Mouse (Mus musculus) MEL (cell line): ENCODE results near the gene Adam8. TPM values are rescaled to one million over a fixed set of nuclear protein-coding genes. Genes with fewer than 3 reads are reported as not detected.
A peak's percentile ranks its signal among the peaks of the same experiment; 100 is the strongest.

ENCODE experiments used
- DNase-seq: peaks from one replicate; pipeline ENCODE4 v3.0.0; 2011; ENCODE audit warnings: low read depth, low spot score
- H3K27ac ChIP-seq: 2 replicates; pipeline ENCODE4 v1.5.1; 2012; ENCODE audit warnings: low read depth, mild to moderate bottlenecking, control low read depth, low read length, moderate library complexity; ENCODE audit not compliant: control insufficient read depth
- H3K27me3 ChIP-seq, 2 experiments: fragments of 150-350 bp in 1 of 2; sonication (generic) in 1 of 2; 2 replicates each; pipeline ENCODE4 v1.6.1; 2012; ENCODE audit warnings: low read length in 2 of 2, mild to moderate bottlenecking in 2 of 2, improper control_type of control experiment in 1 of 2, moderate library complexity in 1 of 2; ENCODE audit not compliant: insufficient read depth in 2 of 2, control insufficient read depth in 1 of 2
- H3K36me3 ChIP-seq, 2 experiments: 2 replicates each; pipeline ENCODE4 v1.6.1; 2012 to 2014; ENCODE audit warnings: low read length in 2 of 2, improper control_type of control experiment in 1 of 2, inconsistent platforms in 1 of 2, mild to moderate bottlenecking in 1 of 2; ENCODE audit not compliant: insufficient read depth in 2 of 2, control insufficient read depth in 1 of 2
- H3K4me1 ChIP-seq, 2 experiments: fragments of 150-350 bp in 1 of 2; sonication (generic) in 1 of 2; 2 replicates each; pipeline ENCODE4 v1.6.1; 2012; ENCODE audit warnings: low read length in 2 of 2, improper control_type of control experiment in 1 of 2, mild to moderate bottlenecking in 1 of 2; ENCODE audit not compliant: insufficient read depth in 2 of 2, control insufficient read depth in 1 of 2
- H3K4me3 ChIP-seq, 2 experiments: fragments of 150-350 bp in 1 of 2; sonication (generic) in 1 of 2; 2 replicates each; pipeline ENCODE4 v1.5.1; 2012; ENCODE audit warnings: low read depth in 2 of 2, low read length in 2 of 2, mild to moderate bottlenecking in 2 of 2, moderate library complexity in 2 of 2, control low read depth in 1 of 2, improper control_type of control experiment in 1 of 2; ENCODE audit not compliant: control insufficient read depth in 1 of 2, insufficient read depth in 1 of 2
- H3K79me2 ChIP-seq: 2 replicates; pipeline ENCODE4 v1.6.1; 2012; ENCODE audit warnings: mild to moderate bottlenecking, low read length, moderate library complexity; ENCODE audit not compliant: control insufficient read depth, poor library complexity, insufficient read depth
- H3K9ac ChIP-seq: 2 replicates; pipeline ENCODE4 v1.6.1; 2012; ENCODE audit warnings: low read depth, mild to moderate bottlenecking, control low read depth, low read length, moderate library complexity; ENCODE audit not compliant: control insufficient read depth, poor library complexity, severe bottlenecking
- H3K9me3 ChIP-seq: fragments of 150-350 bp; sonication (generic); replicated peaks from 2 replicates; pipeline ENCODE4 v1.6.1; 2012; ENCODE audit warnings: mild to moderate bottlenecking, low read length, improper control_type of control experiment, moderate library complexity; ENCODE audit not compliant: insufficient read depth
- BHLHE40 ChIP-seq: IDR thresholded peaks from 2 replicates; pipeline ENCODE4 v1.6.1; 2012; ENCODE audit warnings: low read depth, mild to moderate bottlenecking, inconsistent platforms, low read length, improper control_type of control experiment, borderline replicate concordance
- CHD1 ChIP-seq: IDR thresholded peaks from 2 replicates; pipeline ENCODE4 v1.6.1; 2012; ENCODE audit warnings: low read depth, mild to moderate bottlenecking, inconsistent platforms, low read length, improper control_type of control experiment
- CHD2 ChIP-seq: IDR thresholded peaks from 2 replicates; pipeline ENCODE4 v1.6.1; 2011; ENCODE audit warnings: low read length, improper control_type of control experiment
- E2F4 ChIP-seq: IDR thresholded peaks from 2 replicates; pipeline ENCODE4 v1.6.1; 2011; ENCODE audit warnings: low read depth, low read length, improper control_type of control experiment, borderline replicate concordance
- GATA1 ChIP-seq: IDR thresholded peaks from 2 replicates; pipeline ENCODE4 v1.6.1; 2011; ENCODE audit warnings: low read depth, low read length, improper control_type of control experiment
- HCFC1 ChIP-seq: IDR thresholded peaks from 2 replicates; pipeline ENCODE4 v1.6.1; 2012; ENCODE audit warnings: low read depth, mild to moderate bottlenecking, inconsistent platforms, low read length, improper control_type of control experiment, moderate library complexity
- JUND ChIP-seq: IDR thresholded peaks from 2 replicates; pipeline ENCODE4 v1.6.1; 2011; ENCODE audit warnings: low read depth, mild to moderate bottlenecking, improper control_type of control experiment, low read length
- KAT2A ChIP-seq: conservative IDR thresholded peaks from 2 replicates; pipeline ENCODE4 v1.6.1; 2012; ENCODE audit warnings: low read depth, low read length, improper control_type of control experiment, inconsistent platforms
- MAFK ChIP-seq: IDR thresholded peaks from 2 replicates; pipeline ENCODE4 v1.6.1; 2011; ENCODE audit warnings: low read depth, mild to moderate bottlenecking, low read length, improper control_type of control experiment, borderline replicate concordance
- MAZ ChIP-seq: IDR thresholded peaks from 2 replicates; pipeline ENCODE4 v1.6.1; 2012; ENCODE audit warnings: low read depth, mild to moderate bottlenecking, inconsistent platforms, low read length, improper control_type of control experiment
- MEF2A ChIP-seq: IDR thresholded peaks from 2 replicates; pipeline ENCODE4 v1.6.1; 2014; ENCODE audit warnings: low read depth, mild to moderate bottlenecking, inconsistent platforms, low read length, improper control_type of control experiment; ENCODE audit not compliant: poor library complexity, insufficient replicate concordance, severe bottlenecking; ENCODE audit errors: extremely low read depth
- NELFE ChIP-seq: IDR thresholded peaks from 2 replicates; pipeline ENCODE4 v1.6.1; 2011; ENCODE audit warnings: low read depth, low read length, improper control_type of control experiment
- NRF1 ChIP-seq: IDR thresholded peaks from 2 replicates; pipeline ENCODE4 v1.6.1; 2014; ENCODE audit warnings: low read depth, mild to moderate bottlenecking, inconsistent platforms, low read length, improper control_type of control experiment, moderate library complexity; ENCODE audit not compliant: poor library complexity, insufficient read depth, severe bottlenecking
- POLR2AphosphoS2 ChIP-seq: IDR thresholded peaks from 2 replicates; pipeline ENCODE4 v1.6.1; 2011; ENCODE audit warnings: low read length, improper control_type of control experiment
- RAD21 ChIP-seq: IDR thresholded peaks from 2 replicates; pipeline ENCODE4 v1.6.1; 2011; ENCODE audit warnings: mild to moderate bottlenecking, low read depth, low read length, improper control_type of control experiment
- SIN3A ChIP-seq: IDR thresholded peaks from 2 replicates; pipeline ENCODE4 v1.6.1; 2012; ENCODE audit warnings: low read length, improper control_type of control experiment, inconsistent platforms
- TBP ChIP-seq: IDR thresholded peaks from 2 replicates; pipeline ENCODE4 v1.8.0; 2011; ENCODE audit warnings: low read depth, low read length, improper control_type of control experiment
- TCF12 ChIP-seq: IDR thresholded peaks from 2 replicates; pipeline ENCODE4 v1.6.1; 2014; ENCODE audit warnings: low read depth, mild to moderate bottlenecking, inconsistent platforms, low read length, improper control_type of control experiment, moderate library complexity
- USF1 ChIP-seq: IDR thresholded peaks from 2 replicates; pipeline ENCODE4 v1.6.1; 2014; ENCODE audit warnings: low read depth, mild to moderate bottlenecking, inconsistent platforms, low read length, improper control_type of control experiment, moderate library complexity
- ZKSCAN1 ChIP-seq: IDR thresholded peaks from 2 replicates; pipeline ENCODE4 v1.6.1; 2012; ENCODE audit warnings: low read depth, mild to moderate bottlenecking, inconsistent platforms, low read length, improper control_type of control experiment, moderate library complexity
- ZNF384 ChIP-seq: IDR thresholded peaks from 2 replicates; pipeline ENCODE4 v1.6.1; 2012; ENCODE audit warnings: low read depth, mild to moderate bottlenecking, inconsistent platforms, low read length, improper control_type of control experiment
- polyA plus RNA-seq, 2 experiments: library from polyadenylated mRNA; stranded (reverse) in 1 of 2; unstranded in 1 of 2; fragments of >175 nt in 1 of 2; fragments of >200 nt in 1 of 2; gene quantifications; 2 replicates each; pipeline versions ENCODE4 v1.2.1 to v1.2.4; 2012; ENCODE audit warnings: low replicate concordance in 2 of 2, low read depth in 1 of 2; ENCODE audit not compliant: insufficient read length in 2 of 2, insufficient read depth in 1 of 2, missing spikeins in 1 of 2
- total RNA-seq: library from RNA; depleted of rRNA; stranded (reverse); fragments of 300-350 nt; gene quantifications from 2 replicates; pipeline ENCODE4 v1.2.3, GENCODE M21; 2012; rRNA removed

The Adam8 gene
- total RNA-seq: 0.39 and 0.75 TPM in 2 replicates
- polyA plus RNA-seq: under 1 TPM in 1 of 2 experiments, not detected in 1; 0.50 TPM

- H3K79me2 ChIP-seq: no peaks in the 10 kb centered on the region
- H3K9me3 ChIP-seq: no peaks in the 10 kb centered on the region
- H3K36me3 ChIP-seq: peaks cover 0 to 5% of the 10 kb centered on the region in 2 experiments; a peak in 1 of 4 replicates
- no peaks in the 10 kb centered on the region for H3K27me3 ChIP-seq
- no peak within 1 kb of the TSS for H3K4me3 ChIP-seq
- H3K4me1 ChIP-seq: peaks cover 0 to 7% of the 10 kb centered on the region in 2 experiments; a peak in 2 of 4 replicates
- TF ChIP-seq POLR2AphosphoS2 (no peak), USF1 (no peak), ZNF384 (no peak), NELFE (no peak), MAZ (no peak), ZKSCAN1 (no peak), NRF1 (no peak), BHLHE40 (no peak), JUND (no peak), KAT2A (no peak), CHD2 (no peak), HCFC1 (no peak), GATA1 (no peak), MAFK (no peak), CHD1 (no peak)
- DNase-seq: peak; percentile 68
- H3K9ac ChIP-seq: no peak within 1 kb of the TSS
- no peak within 1 kb of the TSS for H3K27ac ChIP-seq
These were observed at the start of gene Adam8 for GRCm38 (mm10) chr7:139992406-139992805. Gene Adam8 (minus strand): TSS chr7:139992562.

GRCm38 (mm10) chr7:140037171-140037555 is 44.8 kb upstream of the Adam8 start:
- H3K79me2 ChIP-seq: peaks cover 9% of the 10 kb centered on the region
- DNase-seq: no peak
- H3K9me3 ChIP-seq: no peaks in the 10 kb centered on the region
- peaks cover 0 to 11% of the 10 kb centered on the region in 2 experiments; a peak in 2 of 4 replicates for H3K4me1 ChIP-seq
- no peaks in the 10 kb centered on the region for H3K27me3 ChIP-seq
- TF ChIP-seq ZNF384 (no peak), RAD21 (no peak), USF1 (no peak), TCF12 (no peak), TBP (no peak), MEF2A (no peak), E2F4 (no peak), CHD1 (no peak), SIN3A (no peak), MAZ (no peak)
- H3K27ac ChIP-seq: no peak overlapping the region
- H3K4me3 ChIP-seq: peak overlapping the region in 1 of 2 experiments; percentile 89; a peak in 2 of 4 replicates
- no peak overlapping the region for H3K9ac ChIP-seq
- H3K36me3 ChIP-seq: peaks cover 3 to 6% of the 10 kb centered on the region in 2 experiments; a peak in 3 of 4 replicates
